Mouse (Mus musculus) olfactory bulb, adult 2 months (tissue): ENCODE measurements around the gene Efs.

ENCODE experiments used
- CTCF ChIP-seq: fragments of 200-500 bp; IDR thresholded peaks from 2 replicates; pipeline ENCODE4 v1.5.1; 2012; ENCODE audit warnings: low read depth, mild to moderate bottlenecking, low read length, moderate library complexity; ENCODE audit not compliant: insufficient read depth
- POLR2A ChIP-seq: fragments of 200-500 bp; IDR thresholded peaks from 2 replicates; pipeline ENCODE4 v1.6.1; 2012; ENCODE audit warnings: mild to moderate bottlenecking, low read depth, low read length, moderate library complexity; ENCODE audit not compliant: insufficient read depth

DNA sequence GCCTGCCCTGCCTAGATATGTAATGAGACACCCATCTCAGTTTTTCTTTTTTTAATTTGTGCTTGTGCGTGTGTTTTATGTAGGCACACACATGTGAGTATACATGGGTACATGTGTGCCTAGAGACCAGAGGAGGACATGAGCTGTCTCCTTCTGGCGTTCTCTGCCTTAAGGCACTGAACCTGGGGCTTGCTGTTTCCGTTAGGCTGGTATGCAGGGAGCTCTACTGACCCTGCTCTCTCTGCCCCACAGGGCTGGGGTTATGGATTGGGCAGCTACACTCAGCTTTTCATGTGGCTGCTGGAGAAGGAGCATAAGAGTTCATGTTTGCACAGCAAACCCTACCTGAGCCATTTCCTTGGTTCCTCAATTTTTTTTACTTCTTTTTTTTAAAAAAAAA is 28.5 kb upstream of the Efs start:
- TF ChIP-seq CTCF (no peak), POLR2A (no peak)
